ENCODE assay signal across 14 mouse cellular contexts in genomic region chr4:120229505-120230255, GRCm38 (mm10). TPM values are rescaled to one million over a fixed set of nuclear protein-coding genes. Genes with fewer than 3 reads are reported as not detected.
A peak's percentile ranks its signal among the peaks of the same experiment; 100 is the strongest.
DNase-seq lines count a peak whose midpoint lies in the region; ATAC-seq and TF ChIP-seq lines count a peak whose summit lies in the region.
"Had no signal": no experiment of that assay in that cellular context is flagged by ENCODE, and none has a peak within 500 bp of the region (broad histone marks: within the 10 kb centered on the region; RNA-seq: fewer than 3 reads in every experiment).

No protein-coding gene starts in this region.

- H3K9ac ChIP-seq in liver, postnatal 0 days (replicated peaks), result no peak overlapping the region
- H3K9ac ChIP-seq in liver, embryonic 11.5 days (ENCODE audit: low read depth, low read length), result no peak overlapping the region
- H3K9ac ChIP-seq: forebrain, embryonic 12.5 days; hindbrain, embryonic 15.5 days; lung, embryonic 14.5 days; midbrain, embryonic 15.5 days had no signal

- no peaks in the 10 kb centered on the region for H3K36me3 ChIP-seq in liver, postnatal 0 days (replicated peaks; ENCODE audit: insufficient read depth, low read length)
- no peaks in the 10 kb centered on the region for H3K36me3 ChIP-seq in liver, embryonic 11.5 days (ENCODE audit: control insufficient read depth, insufficient read depth, low read length)
- no peaks in the 10 kb centered on the region for H3K36me3 ChIP-seq in myocyte (ENCODE audit: control insufficient read depth, insufficient read depth)
- H3K36me3 ChIP-seq: forebrain, embryonic 12.5 days; hindbrain, embryonic 15.5 days; midbrain, embryonic 15.5 days had no signal

- WGBS in liver, postnatal 0 days (ENCODE audit: insufficient replicate concordance), result 59% methylated on average over 13 of the region's 13 CpGs
- WGBS in liver, embryonic 11.5 days, result 62% methylated on average over 13 of the region's 13 CpGs

- no peaks in the 10 kb centered on the region for H3K27me3 ChIP-seq in liver, postnatal 0 days (ENCODE audit: insufficient read depth, low read length)
- H3K27me3 ChIP-seq in liver, embryonic 11.5 days (replicated peaks; ENCODE audit: control insufficient read depth, insufficient read depth, low read length), result no peaks in the 10 kb centered on the region; the same call in 1 of the 2 replicates
- H3K27me3 ChIP-seq in myocyte (ENCODE audit: control insufficient read depth, insufficient read depth, insufficient read length), result no peaks in the 10 kb centered on the region
- H3K27me3 ChIP-seq: midbrain, embryonic 15.5 days had no signal

- no peaks in the 10 kb centered on the region for H3K79me2 ChIP-seq in myocyte (ENCODE audit: control insufficient read depth, insufficient read depth)

- TF ChIP-seq POLR2A in myocyte (IDR thresholded peaks at IDR 0.05; ENCODE audit: insufficient read length, low read depth), result no peak

- no peak overlapping the region for H3K4me2 ChIP-seq in liver, postnatal 0 days (ENCODE audit: low read depth, low read length)
- no peak overlapping the region for H3K4me2 ChIP-seq in liver, embryonic 11.5 days
- H3K4me2 ChIP-seq in myocyte (ENCODE audit: low read depth), result peak overlapping the region; percentile 69
- H3K4me2 ChIP-seq: forebrain, embryonic 12.5 days; hindbrain, embryonic 15.5 days; lung, embryonic 14.5 days; midbrain, embryonic 15.5 days had no signal

- H3K4me1 ChIP-seq in liver, postnatal 0 days (ENCODE audit: insufficient read depth), result no peaks in the 10 kb centered on the region
- no peaks in the 10 kb centered on the region for H3K4me1 ChIP-seq in liver, embryonic 11.5 days (replicated peaks; ENCODE audit: control insufficient read depth, insufficient read depth, low read length)
- H3K4me1 ChIP-seq: midbrain, embryonic 15.5 days had no signal

- no peak for DNase-seq in liver, postnatal 0 days
- DNase-seq in liver, embryonic 11.5 days (ENCODE audit: low spot score), result no peak
- DNase-seq in Muller cell, postnatal 12 days (ENCODE audit: inconsistent ontology term), result peak; percentile 50
- DNase-seq in adrenal gland, postnatal 14 days, result peak; percentile 64
- no peak for DNase-seq in spleen, postnatal 14 days (ENCODE audit: low spot score in 2 of 2)
- DNase-seq in kidney, postnatal 36 days, result no peak

- H3ac ChIP-seq in myocyte (ENCODE audit: control insufficient read depth, insufficient read length), result no peak overlapping the region

- ATAC-seq in liver, postnatal 0 days, result 0 out of 2 replicates have a peak, but pooled peaks have one; percentile 23
- no peak for ATAC-seq in liver, embryonic 11.5 days (replicated peaks; ENCODE audit: low FRiP score)

- TF ChIP-seq CTCF in liver, postnatal 0 days (IDR thresholded peaks at IDR 0.05; ENCODE audit: low read depth), result no peak

- TF ChIP-seq EP300 in liver, postnatal 0 days (IDR thresholded peaks at IDR 0.05; ENCODE audit: low read depth), result no peak

- no peaks in the 10 kb centered on the region for H3K9me3 ChIP-seq in liver, postnatal 0 days (ENCODE audit: low read length)
- no peaks in the 10 kb centered on the region for H3K9me3 ChIP-seq in liver, embryonic 11.5 days (ENCODE audit: control insufficient read depth, low read length)
- H3K9me3 ChIP-seq: forebrain, embryonic 12.5 days; hindbrain, embryonic 15.5 days; midbrain, embryonic 15.5 days had no signal

- no peak overlapping the region for H3K27ac ChIP-seq in liver, postnatal 0 days (ENCODE audit: low read depth)
- no peak overlapping the region for H3K27ac ChIP-seq in liver, embryonic 11.5 days (ENCODE audit: low read depth, low read length)
- H3K27ac ChIP-seq: forebrain, embryonic 12.5 days; heart, adult 2 months; hindbrain, embryonic 15.5 days; macrophage; midbrain, embryonic 15.5 days had no signal

- H3K4me3 ChIP-seq in liver, postnatal 0 days (ENCODE audit: low read depth, low read length), result no peak overlapping the region
- H3K4me3 ChIP-seq in liver, embryonic 11.5 days (ENCODE audit: low read depth, low read length), result no peak overlapping the region
- H3K4me3 ChIP-seq in myocyte, result peak overlapping the region; percentile 2
- H3K4me3 ChIP-seq: forebrain, embryonic 12.5 days; heart, adult 2 months; hindbrain, embryonic 15.5 days; midbrain, embryonic 15.5 days had no signal

TF ChIP-seq in myocyte, 11 proteins besides CTCF, POLR2A, EP300 and RAD21:
- TF ChIP-seq USF1 (IDR thresholded peaks at IDR 0.05; ENCODE audit: low read depth), result no peak
- peak in 1 of 3 experiments; percentile 58 for TF ChIP-seq MYOD1 (IDR thresholded peaks at IDR 0.05; ENCODE audit: control insufficient read depth in 1 of 3, insufficient read length in 2 of 3, low read depth in 2 of 3)
- TF ChIP-seq MYOG (IDR thresholded peaks at IDR 0.05; ENCODE audit: control insufficient read depth in 1 of 3, insufficient read depth in 1 of 3, insufficient read length in 2 of 3, low read depth in 2 of 3), result peak in 1 of 3 experiments; percentile 25
- TF ChIP-seq MAX (IDR thresholded peaks at IDR 0.05; ENCODE audit: low read depth), result no peak

RNA-seq across cellular contexts. Expression of gene Foxo6, which starts 57.5 kb away (rescaled TPM):
- polyA plus RNA-seq in liver, postnatal 0 days (2015; fragmentation: Nextera tagmentation; extraction: Ambion mirVana), result not detected in 2 replicates
- 0.06 and 0.14 TPM in 2 replicates for polyA plus RNA-seq in liver, embryonic 11.5 days (2014; fragmentation: Nextera tagmentation; extraction: Ambion mirVana)
- total RNA-seq in adrenal gland, postnatal 14 days (2021), result 1.4 and 1.9 TPM in 2 replicates
- polyA plus RNA-seq in myocyte (2012; fragmentation: generic; extraction: Trizol), result 24.9 TPM
- total RNA-seq: CH12.LX had no signal
- polyA plus RNA-seq: macrophage had no signal

Comparison
In these comparisons a context has a peak if more than half of its experiments do, and no peak if none do; other contexts are left out.
1. DNase-seq: peak in Muller cell, postnatal 12 days (single experiment) and adrenal gland, postnatal 14 days (single experiment); none in liver, postnatal 0 days (single experiment), liver, embryonic 11.5 days (single experiment), spleen, postnatal 14 days (0 of 2) and kidney, postnatal 36 days (0 of 2).
2. RNA of gene Foxo6, which starts 57.5 kb away (polyA plus RNA-seq): 24.9 TPM in myocyte (single experiment); 0.06 to 0.14 TPM in liver, embryonic 11.5 days and not detected in liver, postnatal 0 days; every median in the first group is over 10 times any median in the second.